Mouse (Mus musculus): ENCODE measurements around the gene Cacng5.

The Cacng5 gene

GRCm38 (mm10) chr11:107876840-107877239 lies 38.0 kb downstream of the Cacng5 start:
- in situ Hi-C loops (cut with MseI, MboI), result no loop called here

GRCm38 (mm10) chr11:107875861-107876494 lies 38.9 kb downstream of the Cacng5 start:
- in situ Hi-C loops (cut with MseI, MboI), result no loop called here

- in situ Hi-C loops (cut with MseI, MboI), result no loop called here
Observed at GRCm38 (mm10) chr11:107872743-107873142, 42.1 kb downstream of the Cacng5 start.

GRCm38 (mm10) chr11:107867509-107867908 lies 47.3 kb downstream of the Cacng5 start:
- in situ Hi-C loops (cut with MseI, MboI), result loop anchor here (5.0 kb wide), 2 partner anchors 115 to 125 kb away; no protein-coding TSS in a partner anchor

GRCm38 (mm10) chr11:107865128-107865527 lies 49.7 kb downstream of the Cacng5 start:
- in situ Hi-C loops (cut with MseI, MboI), result loop anchor here (5.0 kb wide), 2 partner anchors 117 to 127 kb away; no protein-coding TSS in a partner anchor

GRCm38 (mm10) chr11:107864024-107864423 lies 50.8 kb downstream of the Cacng5 start:
- in situ Hi-C loops (cut with MseI, MboI), result no loop called here

- in situ Hi-C loops (cut with MseI, MboI), result no loop called here
Observed at GRCm38 (mm10) chr11:107861738-107862137, 53.1 kb downstream of the Cacng5 start.

- in situ Hi-C loops (cut with MseI, MboI), result loop anchor here in 1 of 2 experiments (10.0 kb wide), 1 partner anchor 225 kb away; no protein-coding TSS in a partner anchor
Observed at GRCm38 (mm10) chr11:107859871-107860270, 55.0 kb downstream of the Cacng5 start.

- in situ Hi-C loops (cut with MseI, MboI), result loop anchor here in 1 of 2 experiments (10.0 kb wide), 1 partner anchor 224 kb away; no protein-coding TSS in a partner anchor
Observed at GRCm38 (mm10) chr11:107859288-107859687, 55.6 kb downstream of the Cacng5 start.

GRCm38 (mm10) chr11:107853088-107853487 lies 61.8 kb downstream of the Cacng5 start:
- in situ Hi-C loops (cut with MseI, MboI), result loop anchor here (5.0 to 10.0 kb wide), 2 partner anchors 46 to 218 kb away; no protein-coding TSS in a partner anchor

- in situ Hi-C loops (cut with MseI, MboI), result loop anchor here (5.0 to 10.0 kb wide), 3 partner anchors 42 to 335 kb away; no protein-coding TSS in a partner anchor
Observed at GRCm38 (mm10) chr11:107849621-107850020, 65.2 kb downstream of the Cacng5 start.

GRCm38 (mm10) chr11:107844175-107844574 lies 70.7 kb downstream of the Cacng5 start:
- in situ Hi-C loops (cut with MseI, MboI), result loop anchor here in 1 of 2 experiments (10.0 kb wide), 1 partner anchor 329 kb away; no protein-coding TSS in a partner anchor

- in situ Hi-C loops (cut with MseI, MboI), result no loop called here
Observed at GRCm38 (mm10) chr11:107833351-107834040, 81.4 kb downstream of the Cacng5 start.

Data from mouse trophoblast stem cell (cell line).